Mouse (Mus musculus) hindbrain, embryonic 10.5 days (tissue): ENCODE measurements around the gene Tssk6. TPM values are rescaled to one million over a fixed set of nuclear protein-coding genes. Genes with fewer than 3 reads are reported as not detected.

Experiments used
- DNase-seq: peaks from one replicate; pipeline ENCODE4 v3.0.0-alpha.2; 2017; ENCODE audit warnings: low spot score
- H3K27ac ChIP-seq: fragments of 300-500 bp; sonication (generic); 2 replicates; pipeline ENCODE4 v1.5.1; 2016; ENCODE audit warnings: mild to moderate bottlenecking, moderate library complexity
- H3K27me3 ChIP-seq: fragments of 300-500 bp; sonication (generic); 2 replicates; pipeline ENCODE4 v1.6.1; 2016; ENCODE audit warnings: mild to moderate bottlenecking; ENCODE audit not compliant: poor library complexity, insufficient read depth, severe bottlenecking
- H3K36me3 ChIP-seq: fragments of 300-500 bp; sonication (generic); 2 replicates; pipeline ENCODE4 v1.6.1; 2016; ENCODE audit warnings: mild to moderate bottlenecking, moderate library complexity
- H3K4me1 ChIP-seq: fragments of 300-500 bp; sonication (generic); replicated peaks from 2 replicates; pipeline ENCODE4 v1.6.1; 2016; ENCODE audit warnings: mild to moderate bottlenecking
- H3K4me3 ChIP-seq: fragments of 300-500 bp; sonication (generic); 2 replicates; pipeline ENCODE4 v1.5.1; 2016; ENCODE audit warnings: mild to moderate bottlenecking, moderate library complexity
- H3K9me3 ChIP-seq: fragments of 300-500 bp; sonication (generic); 2 replicates; pipeline ENCODE4 v1.6.1; 2016; ENCODE audit warnings: mild to moderate bottlenecking, moderate library complexity
- WGBS: fragments of 180-500 bp; shearing (Covaris S2); methylation state at CpG from one replicate; pipeline ENCODE4 v1.1.7; 2016; 5-methylcytosine and 5-hydroxymethylcytosine counted together
- polyA plus RNA-seq: library from polyadenylated mRNA; unstranded; fragments of >200 nt; fragmentation: Nextera tagmentation; extraction: Ambion mirVana; gene quantifications from 2 replicates; pipeline ENCODE4 v1.2.1, GENCODE M21; 2016

The Tssk6 gene
- 4.7 and 4.8 TPM in 2 replicates for polyA plus RNA-seq

GRCm38 (mm10) chr8:69902163-69903062, at the start of gene Tssk6, which contains the start of the genes Ndufa13 and Yjefn3:
Gene Tssk6 (plus strand): TSS chr8:69902184.
Gene Ndufa13 (minus strand): TSS chr8:69902558.
Gene Yjefn3 (minus strand): TSS chr8:69902712.
- DNase-seq: no peak
- peak within 1 kb of the TSS; percentile 70 for H3K4me3 ChIP-seq
- 6% methylated on average over 89 of the region's 89 CpGs for WGBS
- peak within 1 kb of the TSS; percentile 96 for H3K27ac ChIP-seq
- H3K4me1 ChIP-seq: peaks cover 59% of the 10 kb centered on the region
- H3K27me3 ChIP-seq: no peaks in the 10 kb centered on the region
- H3K36me3 ChIP-seq: peaks cover 31% of the 10 kb centered on the region
- H3K9me3 ChIP-seq: no peaks in the 10 kb centered on the region

DNA sequence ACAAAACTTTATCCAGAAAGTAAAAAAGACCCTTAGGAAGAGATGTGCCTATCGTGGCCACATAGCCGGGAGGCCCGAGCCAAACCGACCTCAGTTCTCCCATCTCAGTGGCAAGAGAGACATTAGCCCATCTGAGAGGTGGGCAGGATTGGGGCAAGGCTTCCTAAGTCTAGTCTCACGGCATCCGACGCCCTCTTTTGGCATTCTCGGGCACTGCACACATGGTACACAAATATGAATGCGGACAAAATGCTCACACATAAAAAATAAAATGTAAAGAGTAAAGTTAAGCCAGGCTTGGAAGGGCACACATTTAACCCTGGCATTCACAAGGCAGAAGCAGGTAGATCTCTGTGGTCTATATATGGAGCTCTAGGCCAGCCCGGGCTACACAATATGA, 48.1 kb upstream of the Tssk6 start:
- no peak overlapping the region for H3K27ac ChIP-seq
- WGBS: 92% methylated on average over 10 of the region's 10 CpGs

DNA sequence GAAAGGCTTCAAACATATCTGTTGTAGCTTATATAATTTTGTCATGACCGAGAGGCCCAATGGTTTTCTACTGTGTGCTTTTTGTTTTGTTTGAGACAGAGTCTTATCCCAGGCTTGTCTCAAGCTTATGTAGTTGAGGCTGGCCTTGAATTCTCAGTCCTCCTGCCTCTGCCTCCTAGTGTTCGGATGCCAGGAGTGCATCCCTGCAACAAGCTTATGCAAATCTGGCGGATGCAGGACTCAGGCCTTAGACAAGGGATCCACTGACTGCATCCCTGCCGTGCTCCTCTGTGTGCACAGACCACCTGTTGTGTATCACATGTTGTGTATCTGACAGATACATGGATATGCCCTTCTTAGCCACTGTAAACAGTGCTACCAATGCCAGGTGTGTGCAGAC, 41.2 kb upstream of the Tssk6 start:
- DNase-seq: peak; percentile 11
- 59% methylated on average over 4 of the region's 4 CpGs for WGBS
- H3K36me3 ChIP-seq: peaks cover 63% of the 10 kb centered on the region

More for the DNA sequence above, 48.1 kb upstream of the Tssk6 start:
- Histone ChIP-seq H3K4me1 (no peaks in the 10 kb centered on the region), H3K36me3 (peaks cover 50% of the 10 kb centered on the region), H3K9me3 (no peaks in the 10 kb centered on the region), H3K27me3 (no peaks in the 10 kb centered on the region), H3K4me3 (no peak overlapping the region)
- no peak for DNase-seq

DNA sequence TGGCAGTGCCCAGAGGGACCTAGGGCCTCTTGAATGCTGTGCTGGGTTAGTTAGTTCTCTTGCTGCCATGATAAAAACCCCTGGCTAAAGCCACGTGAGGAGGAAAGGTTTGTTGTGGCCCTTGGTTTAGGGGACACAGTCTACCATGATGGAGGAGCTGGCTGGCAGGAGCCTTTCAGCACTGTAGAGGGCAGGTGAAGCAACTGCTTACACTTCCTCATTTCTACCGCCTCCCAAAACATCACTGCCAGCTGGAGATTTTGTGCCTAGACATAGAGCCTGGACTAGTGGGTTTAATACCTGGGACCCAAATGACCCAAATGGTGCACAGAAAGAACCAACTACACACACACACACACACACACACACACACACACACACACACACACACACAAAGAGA, 40.7 kb upstream of the Tssk6 start:
- Histone ChIP-seq H3K9me3 (no peaks in the 10 kb centered on the region), H3K4me1 (no peaks in the 10 kb centered on the region), H3K36me3 (peaks cover 66% of the 10 kb centered on the region), H3K4me3 (no peak overlapping the region), H3K27ac (no peak overlapping the region), H3K27me3 (no peaks in the 10 kb centered on the region)
- WGBS: 62% methylated on average over 2 of the region's 2 CpGs
- no peak for DNase-seq

More for the DNA sequence above, 41.2 kb upstream of the Tssk6 start:
- Histone ChIP-seq H3K27ac (no peak overlapping the region), H3K9me3 (no peaks in the 10 kb centered on the region), H3K4me1 (no peaks in the 10 kb centered on the region), H3K4me3 (no peak overlapping the region), H3K27me3 (no peaks in the 10 kb centered on the region)

GRCm38 (mm10) chr8:69863387-69864020, 38.5 kb upstream of the Tssk6 start:
- H3K27me3 ChIP-seq: no peaks in the 10 kb centered on the region
- H3K4me1 ChIP-seq: no peaks in the 10 kb centered on the region
- no peaks in the 10 kb centered on the region for H3K9me3 ChIP-seq
- no peak overlapping the region for H3K27ac ChIP-seq
- no peak overlapping the region for H3K4me3 ChIP-seq
- peaks cover 70% of the 10 kb centered on the region for H3K36me3 ChIP-seq
- no peak for DNase-seq
- WGBS: 87% methylated on average over 5 of the region's 5 CpGs

- no peak overlapping the region for H3K4me3 ChIP-seq
- WGBS: 79% methylated on average over 5 of the region's 5 CpGs
- H3K27ac ChIP-seq: no peak overlapping the region
- no peak for DNase-seq
- H3K9me3 ChIP-seq: no peaks in the 10 kb centered on the region
- no peaks in the 10 kb centered on the region for H3K27me3 ChIP-seq
- no peaks in the 10 kb centered on the region for H3K4me1 ChIP-seq
- H3K36me3 ChIP-seq: peaks cover 65% of the 10 kb centered on the region
These were observed 37.8 kb upstream of the Tssk6 start for GRCm38 (mm10) chr8:69864180-69864579.

- H3K4me1 ChIP-seq: no peaks in the 10 kb centered on the region
- peaks cover 60% of the 10 kb centered on the region for H3K36me3 ChIP-seq
- DNase-seq: no peak
- WGBS: 65% methylated on average over 5 of the region's 5 CpGs
- no peaks in the 10 kb centered on the region for H3K9me3 ChIP-seq
- no peaks in the 10 kb centered on the region for H3K27me3 ChIP-seq
- no peak overlapping the region for H3K4me3 ChIP-seq
- H3K27ac ChIP-seq: no peak overlapping the region
These were observed 34.2 kb upstream of the Tssk6 start for GRCm38 (mm10) chr8:69867696-69868326.

GRCm38 (mm10) chr8:69870003-69870765, 31.8 kb upstream of the Tssk6 start:
- Histone ChIP-seq H3K27me3 (no peaks in the 10 kb centered on the region), H3K9me3 (no peaks in the 10 kb centered on the region), H3K36me3 (peaks cover 41% of the 10 kb centered on the region), H3K4me1 (no peaks in the 10 kb centered on the region), H3K4me3 (no peak overlapping the region), H3K27ac (no peak overlapping the region)
- no peak for DNase-seq
- 85% methylated on average over 11 of the region's 11 CpGs for WGBS

DNA sequence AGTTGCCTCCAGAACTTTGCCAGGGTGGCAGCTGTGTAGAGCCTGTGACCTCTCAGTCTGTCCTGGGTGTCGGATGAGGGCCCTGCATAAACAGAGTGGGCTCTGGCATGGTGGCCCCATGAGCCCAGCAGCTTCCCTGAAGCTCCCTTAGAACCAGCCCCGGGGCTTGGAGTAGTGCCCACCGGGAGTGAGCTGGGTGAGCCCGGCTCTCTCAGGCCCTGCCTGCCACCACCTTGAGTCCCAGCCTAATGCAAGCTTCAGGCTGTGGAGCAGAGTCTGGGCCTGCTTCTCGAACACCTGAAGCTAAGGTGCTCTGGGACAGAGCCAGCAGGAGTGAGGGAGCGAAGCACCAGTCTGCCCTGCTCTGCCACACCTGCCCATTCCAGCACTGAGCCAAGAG, 31.1 kb upstream of the Tssk6 start:
- Histone ChIP-seq H3K27me3 (peaks cover under 1% of the 10 kb centered on the region), H3K4me1 (no peaks in the 10 kb centered on the region), H3K36me3 (peaks cover 34% of the 10 kb centered on the region), H3K4me3 (no peak overlapping the region), H3K27ac (no peak overlapping the region), H3K9me3 (no peaks in the 10 kb centered on the region)
- 88% methylated on average over 6 of the region's 6 CpGs for whole genome bisulfite sequencing
- no peak for DNase-seq

GRCm38 (mm10) chr8:69874155-69874554, 27.8 kb upstream of the Tssk6 start:
- no peaks in the 10 kb centered on the region for H3K9me3 ChIP-seq
- peaks cover 27% of the 10 kb centered on the region for H3K36me3 ChIP-seq
- DNase-seq: peak; percentile 74
- no peak overlapping the region for H3K4me3 ChIP-seq
- H3K27ac ChIP-seq: no peak overlapping the region
- peaks cover 33% of the 10 kb centered on the region for H3K27me3 ChIP-seq
- 15% methylated on average over 9 of the region's 9 CpGs for WGBS
- H3K4me1 ChIP-seq: 0 out of 2 replicates have a peak, but pooled peaks cover 4% of the 10 kb centered on the region

DNA sequence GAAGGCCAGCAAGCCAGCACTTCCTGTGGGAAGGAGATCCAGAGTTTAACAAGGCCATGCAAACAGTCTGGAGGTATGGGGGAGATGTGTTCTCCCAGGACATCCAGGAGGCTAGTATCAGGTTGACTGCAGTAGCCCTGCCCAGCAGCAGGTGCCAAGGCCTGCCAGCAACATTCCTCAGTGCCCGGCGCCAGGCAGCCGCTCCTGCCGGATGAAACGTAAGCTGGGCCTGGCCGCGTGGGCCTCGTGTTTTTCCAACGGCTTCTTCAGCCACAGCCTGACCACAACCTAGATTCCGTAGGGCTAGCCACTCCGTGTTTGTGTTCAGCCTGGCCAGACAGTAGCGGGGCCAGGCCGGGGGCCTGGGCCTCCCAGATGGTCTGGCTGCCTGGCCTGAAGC, 27.3 kb upstream of the Tssk6 start:
- H3K27me3 ChIP-seq: peaks cover 38% of the 10 kb centered on the region
- no peaks in the 10 kb centered on the region for H3K9me3 ChIP-seq

GRCm38 (mm10) chr8:69876097-69876496, 25.9 kb upstream of the Tssk6 start:
- WGBS: 45% methylated on average over 10 of the region's 10 CpGs
- DNase-seq: no peak
- peaks cover 6% of the 10 kb centered on the region for H3K4me1 ChIP-seq
- H3K27ac ChIP-seq: no peak overlapping the region
- peaks cover 52% of the 10 kb centered on the region for H3K27me3 ChIP-seq
- H3K4me3 ChIP-seq: no peak overlapping the region
- no peaks in the 10 kb centered on the region for H3K9me3 ChIP-seq
- H3K36me3 ChIP-seq: peaks cover 16% of the 10 kb centered on the region

More for the DNA sequence above, 27.3 kb upstream of the Tssk6 start:
- no peak for DNase-seq
- Histone ChIP-seq H3K27ac (no peak overlapping the region), H3K4me3 (no peak overlapping the region), H3K4me1 (peaks cover 4% of the 10 kb centered on the region; the same call in 1 of the 2 replicates), H3K36me3 (peaks cover 27% of the 10 kb centered on the region)
- 90% methylated on average over 13 of the region's 13 CpGs for WGBS
